Mouse (Mus musculus) hindbrain, embryonic 10.5 days (tissue): ENCODE measurements around the gene Gm45785. TPM values are rescaled to one million over a fixed set of nuclear protein-coding genes. Genes with fewer than 3 reads are reported as not detected.

Experiments used
- DNase-seq: peaks from one replicate; pipeline ENCODE4 v3.0.0-alpha.2; 2017; ENCODE audit warnings: low spot score
- H3K27ac ChIP-seq: fragments of 300-500 bp; sonication (generic); 2 replicates; pipeline ENCODE4 v1.5.1; 2016; ENCODE audit warnings: mild to moderate bottlenecking, moderate library complexity
- H3K27me3 ChIP-seq: fragments of 300-500 bp; sonication (generic); 2 replicates; pipeline ENCODE4 v1.6.1; 2016; ENCODE audit warnings: mild to moderate bottlenecking; ENCODE audit not compliant: poor library complexity, insufficient read depth, severe bottlenecking
- H3K36me3 ChIP-seq: fragments of 300-500 bp; sonication (generic); 2 replicates; pipeline ENCODE4 v1.6.1; 2016; ENCODE audit warnings: mild to moderate bottlenecking, moderate library complexity
- H3K4me1 ChIP-seq: fragments of 300-500 bp; sonication (generic); replicated peaks from 2 replicates; pipeline ENCODE4 v1.6.1; 2016; ENCODE audit warnings: mild to moderate bottlenecking
- H3K4me3 ChIP-seq: fragments of 300-500 bp; sonication (generic); 2 replicates; pipeline ENCODE4 v1.5.1; 2016; ENCODE audit warnings: mild to moderate bottlenecking, moderate library complexity
- H3K9me3 ChIP-seq: fragments of 300-500 bp; sonication (generic); 2 replicates; pipeline ENCODE4 v1.6.1; 2016; ENCODE audit warnings: mild to moderate bottlenecking, moderate library complexity
- WGBS: fragments of 180-500 bp; shearing (Covaris S2); methylation state at CpG from one replicate; pipeline ENCODE4 v1.1.7; 2016; 5-methylcytosine and 5-hydroxymethylcytosine counted together
- polyA plus RNA-seq: library from polyadenylated mRNA; unstranded; fragments of >200 nt; fragmentation: Nextera tagmentation; extraction: Ambion mirVana; gene quantifications from 2 replicates; pipeline ENCODE4 v1.2.1, GENCODE M21; 2016

The Gm45785 gene
- polyA plus RNA-seq, 1 experiment from 2014 or later, result not detected

DNA sequence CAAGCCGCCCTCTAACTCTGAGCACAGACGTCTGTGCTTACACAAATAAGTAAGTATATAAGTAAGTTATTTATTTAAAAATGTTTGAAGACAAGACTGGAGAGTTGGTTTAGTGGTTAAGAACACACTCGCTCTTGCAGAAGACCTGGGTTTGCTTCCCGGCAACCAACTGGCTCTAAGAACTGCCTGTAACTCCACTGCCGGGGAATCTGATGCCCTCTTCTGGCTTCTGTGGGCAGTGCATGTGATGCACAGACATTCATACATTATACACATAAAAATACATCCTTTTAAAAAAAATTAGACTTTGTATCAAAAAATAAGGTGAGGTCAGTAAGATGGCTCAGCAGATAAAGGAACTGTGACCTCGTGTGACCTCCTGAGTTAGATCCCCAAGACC lies 45.6 kb downstream of the Gm45785 start:
- Histone ChIP-seq H3K4me1 (no peaks in the 10 kb centered on the region), H3K27ac (no peak overlapping the region), H3K27me3 (no peaks in the 10 kb centered on the region), H3K36me3 (peaks cover 29% of the 10 kb centered on the region), H3K4me3 (no peak overlapping the region), H3K9me3 (no peaks in the 10 kb centered on the region)
- no peak for DNase-seq
- WGBS, result 90% methylated on average over 6 of the region's 6 CpGs

GRCm38 (mm10) chr7:140805704-140806103 lies 50.4 kb downstream of the Gm45785 start:
- no peak overlapping the region for H3K4me3 ChIP-seq
- peak; percentile 23 for DNase-seq
- H3K9me3 ChIP-seq, result no peaks in the 10 kb centered on the region
- WGBS, result 13% methylated on average over 1 of the region's 1 CpGs
- peaks cover 5% of the 10 kb centered on the region for H3K36me3 ChIP-seq
- H3K27me3 ChIP-seq, result no peaks in the 10 kb centered on the region
- H3K4me1 ChIP-seq, result no peaks in the 10 kb centered on the region
- no peak overlapping the region for H3K27ac ChIP-seq

DNA sequence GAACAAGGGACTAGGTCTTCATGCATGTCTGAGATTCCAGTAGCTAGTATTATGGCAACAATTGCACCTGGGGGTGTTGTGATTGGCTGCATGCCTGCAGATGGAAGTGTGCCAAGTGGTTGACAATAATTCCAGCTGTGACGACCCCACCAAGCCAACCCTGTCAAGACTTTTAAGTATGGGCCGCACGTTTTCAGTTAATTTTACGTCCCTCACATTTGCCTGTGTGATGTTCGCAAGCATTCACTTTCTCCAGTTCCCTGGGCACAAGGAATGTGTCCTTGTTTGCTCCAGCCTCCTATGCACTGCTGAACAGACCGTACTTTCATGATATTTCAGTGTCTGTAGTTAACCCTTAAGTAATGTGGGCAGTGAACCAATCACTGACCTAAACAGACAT lies 53.5 kb downstream of the Gm45785 start:
- Histone ChIP-seq H3K4me3 (no peak overlapping the region), H3K36me3 (no peaks in the 10 kb centered on the region), H3K4me1 (no peaks in the 10 kb centered on the region), H3K27ac (no peak overlapping the region), H3K27me3 (no peaks in the 10 kb centered on the region), H3K9me3 (no peaks in the 10 kb centered on the region)
- no peak for DNase-seq
- 82% methylated on average over 6 of the region's 6 CpGs for WGBS

DNA sequence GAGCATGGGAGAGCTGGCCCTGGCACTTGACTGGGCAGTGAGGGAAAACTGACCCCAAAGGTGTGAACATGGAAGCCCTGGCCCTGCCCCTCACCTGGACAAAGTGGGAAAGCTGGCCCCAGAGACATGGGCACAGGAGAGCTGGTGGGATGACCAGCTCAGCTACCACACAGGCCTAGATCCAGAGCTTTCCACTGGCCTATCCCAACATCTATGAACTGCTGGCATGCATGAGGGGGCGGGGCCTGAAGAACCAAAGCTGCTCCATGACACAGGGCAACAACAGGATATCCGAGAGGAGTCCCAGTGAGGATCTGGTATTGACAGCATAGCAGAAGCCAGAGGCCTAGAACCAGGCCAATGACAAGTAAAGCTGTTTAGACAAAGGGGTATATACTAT lies 57.9 kb downstream of the Gm45785 start:
- no peak for DNase-seq
- Histone ChIP-seq H3K4me3 (no peak overlapping the region), H3K27ac (no peak overlapping the region), H3K9me3 (no peaks in the 10 kb centered on the region), H3K4me1 (no peaks in the 10 kb centered on the region), H3K27me3 (no peaks in the 10 kb centered on the region), H3K36me3 (no peaks in the 10 kb centered on the region)
- WGBS, result 72% methylated on average over 2 of the region's 2 CpGs

GRCm38 (mm10) chr7:140797619-140798018 lies 58.5 kb downstream of the Gm45785 start:
- Histone ChIP-seq H3K27me3 (no peaks in the 10 kb centered on the region), H3K4me1 (no peaks in the 10 kb centered on the region), H3K36me3 (no peaks in the 10 kb centered on the region), H3K9me3 (no peaks in the 10 kb centered on the region), H3K27ac (no peak overlapping the region), H3K4me3 (no peak overlapping the region)
- 87% methylated on average over 3 of the region's 3 CpGs for WGBS
- DNase-seq, result no peak

DNA sequence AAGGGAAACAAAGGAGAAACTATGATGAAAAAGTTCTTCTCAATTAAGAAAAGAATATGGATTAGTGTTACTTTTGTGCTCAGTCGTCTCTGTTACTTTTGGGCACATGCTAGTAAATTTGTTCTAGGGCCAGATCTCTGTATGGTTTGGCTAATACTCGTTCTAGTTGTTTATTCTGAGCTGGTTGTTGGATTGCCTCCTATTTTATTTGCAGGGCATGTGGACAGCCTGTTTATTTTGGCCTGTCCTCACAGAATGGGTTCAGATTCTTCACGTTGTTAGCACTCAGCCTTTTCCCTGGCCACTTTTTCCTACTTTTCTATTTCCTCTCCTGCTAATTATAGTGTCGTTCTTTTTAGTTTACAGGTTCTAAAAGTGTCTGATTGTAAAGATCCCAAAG lies 62.6 kb downstream of the Gm45785 start:
- Histone ChIP-seq H3K4me3 (no peak overlapping the region), H3K36me3 (no peaks in the 10 kb centered on the region)

DNA sequence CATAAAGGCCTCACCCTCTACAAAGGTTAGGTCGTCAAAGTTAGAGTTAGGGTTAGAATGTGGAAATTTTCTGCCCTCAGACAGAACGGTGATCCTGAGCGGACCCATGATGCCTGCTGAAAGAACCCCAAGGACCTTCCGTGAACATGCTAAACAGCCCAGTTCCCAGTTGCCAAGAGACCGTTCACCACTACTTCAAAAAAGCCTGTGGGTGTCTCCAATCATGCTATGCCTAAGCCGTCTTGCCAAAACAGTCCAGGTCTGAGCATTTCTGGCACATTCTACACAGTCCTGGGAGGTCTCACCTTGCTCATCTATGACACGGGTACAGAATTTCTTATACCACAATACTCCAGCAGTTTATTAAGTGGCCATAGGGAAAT lies 68.1 kb downstream of the Gm45785 start:
- DNase-seq, result no peak
- H3K36me3 ChIP-seq, result no peaks in the 10 kb centered on the region
- no peak overlapping the region for H3K27ac ChIP-seq
- H3K4me1 ChIP-seq, result no peaks in the 10 kb centered on the region
- WGBS, result 87% methylated on average over 7 of the region's 7 CpGs
- 0 out of 2 replicates have a peak, but pooled peaks cover 3% of the 10 kb centered on the region for H3K9me3 ChIP-seq
- no peak overlapping the region for H3K4me3 ChIP-seq
- no peaks in the 10 kb centered on the region for H3K27me3 ChIP-seq

More for the DNA sequence above, 62.6 kb downstream of the Gm45785 start:
- Histone ChIP-seq H3K27ac (no peak overlapping the region), H3K9me3 (no peaks in the 10 kb centered on the region), H3K27me3 (no peaks in the 10 kb centered on the region), H3K4me1 (no peaks in the 10 kb centered on the region)
- no peak for DNase-seq
- 82% methylated on average over 4 of the region's 4 CpGs for WGBS

- Histone ChIP-seq H3K9me3 (0 out of 2 replicates have a peak, but pooled peaks cover 3% of the 10 kb centered on the region), H3K27me3 (no peaks in the 10 kb centered on the region), H3K4me1 (no peaks in the 10 kb centered on the region), H3K27ac (no peak within 1 kb of the TSS), H3K36me3 (no peaks in the 10 kb centered on the region), H3K4me3 (no peak within 1 kb of the TSS)
- DNase-seq, result no peak
- WGBS, result 81% methylated on average over 33 of the region's 33 CpGs
These were observed 68.6 kb downstream of the Gm45785 start, which contains the start of gene Syce1 for GRCm38 (mm10) chr7:140787406-140788052. Gene Syce1 (minus strand): TSS chr7:140787852.

DNA sequence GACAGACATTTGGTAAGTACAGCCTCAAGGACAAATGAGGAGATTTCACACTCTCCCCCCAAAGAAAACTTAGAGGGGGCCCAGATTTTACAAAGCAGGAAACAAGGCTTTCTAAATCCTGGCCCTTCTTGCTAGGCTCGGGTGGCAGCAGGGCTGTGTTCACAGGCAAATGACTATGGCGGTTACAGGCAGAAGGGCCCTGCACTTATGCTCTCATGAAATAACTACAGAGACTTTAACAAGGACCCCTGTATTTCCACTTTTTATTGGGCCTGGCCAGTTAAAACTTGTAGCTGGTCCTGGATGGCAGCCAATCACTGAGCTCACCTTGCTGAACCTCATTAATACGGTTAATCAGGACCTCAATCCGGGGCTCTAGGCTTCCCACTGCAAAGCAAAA lies 75.6 kb downstream of the Gm45785 start:
- H3K27ac ChIP-seq, result no peak overlapping the region
- H3K36me3 ChIP-seq, result no peaks in the 10 kb centered on the region
- WGBS, result 80% methylated on average over 4 of the region's 4 CpGs
- H3K4me3 ChIP-seq, result no peak overlapping the region
- no peaks in the 10 kb centered on the region for H3K4me1 ChIP-seq
- H3K9me3 ChIP-seq, result no peaks in the 10 kb centered on the region
- no peak for DNase-seq
- no peaks in the 10 kb centered on the region for H3K27me3 ChIP-seq

Other genes starting within 250 kb of the Gm45785 start
- gene Olfr61, start 227.4 kb downstream of the Gm45785 start, polyA plus RNA-seq, result not detected in 2 replicates
- gene Olfr53, start 209.9 kb downstream of the Gm45785 start, polyA plus RNA-seq, result not detected in 2 replicates
- 0.01 TPM in 1 of 2 replicates, not detected in the other for gene Olfr539, start 196.4 kb downstream of the Gm45785 start, polyA plus RNA-seq
- gene Olfr45, start 174.4 kb downstream of the Gm45785 start, polyA plus RNA-seq, result not detected in 2 replicates
- not detected in 2 replicates for gene Olfr541, start 159.1 kb downstream of the Gm45785 start, polyA plus RNA-seq
- gene Cyp2e1, start 92.6 kb downstream of the Gm45785 start, polyA plus RNA-seq, result not detected in 2 replicates
- gene Syce1, start 68.5 kb downstream of the Gm45785 start, polyA plus RNA-seq, result 0.27 TPM in 1 of 2 replicates, not detected in the other
- 3.5 and 5.1 TPM in 2 replicates for gene Zfp941, start 34.2 kb downstream of the Gm45785 start, polyA plus RNA-seq
- 0.71 and 0.97 TPM in 2 replicates for gene Urah, start 21.3 kb downstream of the Gm45785 start, polyA plus RNA-seq
- not detected in 2 replicates for gene Scgb1c1, start 10.8 kb downstream of the Gm45785 start, polyA plus RNA-seq
- gene Odf3, start 8.5 kb downstream of the Gm45785 start, polyA plus RNA-seq, result not detected in 2 replicates
- gene Ric8a, start 626 bp upstream of the Gm45785 start, polyA plus RNA-seq, result 67.0 and 81.7 TPM in 2 replicates
- gene Bet1l, start 1.2 kb upstream of the Gm45785 start, polyA plus RNA-seq, result 20.9 and 28.8 TPM in 2 replicates
- 325 and 344 TPM in 2 replicates for gene Psmd13, start 25.6 kb upstream of the Gm45785 start, polyA plus RNA-seq
- 27.3 and 28.3 TPM in 2 replicates for gene Sirt3, start 26.0 kb upstream of the Gm45785 start, polyA plus RNA-seq
- not detected in 2 replicates for gene Cox8b, start 44.1 kb upstream of the Gm45785 start, polyA plus RNA-seq
- gene Nlrp6, start 64.6 kb upstream of the Gm45785 start, polyA plus RNA-seq, result 0.21 TPM in 1 of 2 replicates, not detected in the other
- 16.8 and 17.0 TPM in 2 replicates for gene Pgghg, start 85.1 kb upstream of the Gm45785 start, polyA plus RNA-seq
- 1.3 and 2.7 TPM in 2 replicates for gene Ifitm5, start 94.0 kb upstream of the Gm45785 start, polyA plus RNA-seq
- gene Gm45717, start 99.6 kb upstream of the Gm45785 start, polyA plus RNA-seq, result 0.35 and 0.80 TPM in 2 replicates
- gene Ifitm2, start 99.7 kb upstream of the Gm45785 start, polyA plus RNA-seq, result 388 and 494 TPM in 2 replicates
- gene Ifitm1, start 110.9 kb upstream of the Gm45785 start, polyA plus RNA-seq, result 5.1 and 6.9 TPM in 2 replicates
- 21.0 and 23.9 TPM in 2 replicates for gene Ifitm3, start 154.4 kb upstream of the Gm45785 start, polyA plus RNA-seq
- gene Ifitm6, start 161.6 kb upstream of the Gm45785 start, polyA plus RNA-seq, result not detected in 2 replicates
- not detected in 2 replicates for gene Gm17387, start 172.8 kb upstream of the Gm45785 start, polyA plus RNA-seq
- 26.4 and 35.1 TPM in 2 replicates for gene B4galnt4, start 204.8 kb upstream of the Gm45785 start, polyA plus RNA-seq
- 5.1 and 5.2 TPM in 2 replicates for gene Pkp3, start 221.9 kb upstream of the Gm45785 start, polyA plus RNA-seq
- 1.9 and 2.7 TPM in 2 replicates for gene Sigirr, start 244.2 kb upstream of the Gm45785 start, polyA plus RNA-seq